Mouse (Mus musculus): ENCODE measurements around the gene Sox12. TPM values are rescaled to one million over a fixed set of nuclear protein-coding genes. Genes with fewer than 3 reads are reported as not detected.

The Sox12 gene
- polyA plus RNA-seq (2015; fragmentation: Nextera tagmentation; extraction: Ambion mirVana) = 3.0 and 3.6 TPM in 2 replicates

GRCm38 (mm10) chr2:152397680-152398435 is at the start of gene Sox12:
Gene Sox12, minus strand, starts transcription at chr2:152398063.

GRCm38 (mm10) chr2:152415287-152415686 is 17.4 kb upstream of the Sox12 start, which contains the start of gene 6820408C15Rik:
Gene 6820408C15Rik, plus strand, starts transcription at chr2:152415587.

GRCm38 (mm10) chr2:152414591-152415165 is 16.8 kb upstream of the Sox12 start, which contains the start of gene Zcchc3:
Gene Zcchc3, minus strand, starts transcription at chr2:152415027.

GRCm38 (mm10) chr2:152376345-152376741 is 21.5 kb downstream of the Sox12 start, which contains the start of gene Nrsn2:
Gene Nrsn2, minus strand, starts transcription at chr2:152376638.

Other genes with a start within 250 kb of the Sox12 start
- gene Csnk2a1, start 171.2 kb downstream of the Sox12 start, polyA plus RNA-seq (2015; fragmentation: Nextera tagmentation; extraction: Ambion mirVana) = 49.3 and 50.8 TPM in 2 replicates
- 27.5 and 29.0 TPM in 2 replicates for gene Tbc1d20, start 104.2 kb downstream of the Sox12 start, polyA plus RNA-seq (2015; fragmentation: Nextera tagmentation; extraction: Ambion mirVana)
- 59.2 and 62.2 TPM in 2 replicates for gene Rbck1, start 65.4 kb downstream of the Sox12 start, polyA plus RNA-seq (2015; fragmentation: Nextera tagmentation; extraction: Ambion mirVana)
- gene Trib3, start 54.0 kb downstream of the Sox12 start, polyA plus RNA-seq (2015; fragmentation: Nextera tagmentation; extraction: Ambion mirVana) = 2.9 and 3.7 TPM in 2 replicates
- gene Nrsn2, start 21.4 kb downstream of the Sox12 start, polyA plus RNA-seq (2015; fragmentation: Nextera tagmentation; extraction: Ambion mirVana) = not detected in 2 replicates
- 13.4 and 15.3 TPM in 2 replicates for gene Zcchc3, start 17.0 kb upstream of the Sox12 start, polyA plus RNA-seq (2015; fragmentation: Nextera tagmentation; extraction: Ambion mirVana)
- gene 6820408C15Rik, start 17.5 kb upstream of the Sox12 start, polyA plus RNA-seq (2015; fragmentation: Nextera tagmentation; extraction: Ambion mirVana) = 0.60 and 1.4 TPM in 2 replicates
- not detected in 2 replicates for gene Defb23, start 66.6 kb upstream of the Sox12 start, polyA plus RNA-seq (2015; fragmentation: Nextera tagmentation; extraction: Ambion mirVana)
- not detected in 2 replicates for gene Defb20, start 79.0 kb upstream of the Sox12 start, polyA plus RNA-seq (2015; fragmentation: Nextera tagmentation; extraction: Ambion mirVana)
- gene Defb22, start 92.1 kb upstream of the Sox12 start, polyA plus RNA-seq (2015; fragmentation: Nextera tagmentation; extraction: Ambion mirVana) = not detected in 2 replicates
- gene Defb26, start 113.6 kb upstream of the Sox12 start, polyA plus RNA-seq (2015; fragmentation: Nextera tagmentation; extraction: Ambion mirVana) = not detected in 2 replicates
- not detected in 2 replicates for gene Defb28, start 120.2 kb upstream of the Sox12 start, polyA plus RNA-seq (2015; fragmentation: Nextera tagmentation; extraction: Ambion mirVana)
- not detected in 2 replicates for gene Defb29, start 142.0 kb upstream of the Sox12 start, polyA plus RNA-seq (2015; fragmentation: Nextera tagmentation; extraction: Ambion mirVana)
- not detected in 2 replicates for gene Gm17416, start 171.3 kb upstream of the Sox12 start, polyA plus RNA-seq (2015; fragmentation: Nextera tagmentation; extraction: Ambion mirVana)
- not detected in 2 replicates for gene Defb21, start 174.7 kb upstream of the Sox12 start, polyA plus RNA-seq (2015; fragmentation: Nextera tagmentation; extraction: Ambion mirVana)
- gene Defb19, start 182.2 kb upstream of the Sox12 start, polyA plus RNA-seq (2015; fragmentation: Nextera tagmentation; extraction: Ambion mirVana) = not detected in 2 replicates
- gene Defb45, start 201.3 kb upstream of the Sox12 start, polyA plus RNA-seq (2015; fragmentation: Nextera tagmentation; extraction: Ambion mirVana) = not detected in 2 replicates
- gene Defb36, start 206.3 kb upstream of the Sox12 start, polyA plus RNA-seq (2015; fragmentation: Nextera tagmentation; extraction: Ambion mirVana) = not detected in 2 replicates
- gene Defb25, start 225.0 kb upstream of the Sox12 start, polyA plus RNA-seq (2015; fragmentation: Nextera tagmentation; extraction: Ambion mirVana) = 0.74 and 1.2 TPM in 2 replicates
- gene Rem1, start 228.9 kb upstream of the Sox12 start, polyA plus RNA-seq (2015; fragmentation: Nextera tagmentation; extraction: Ambion mirVana) = 9.2 TPM in 2 replicates

Measured in urinary bladder, postnatal 0 days (tissue).